Mouse (Mus musculus) spleen, embryonic (tissue): ENCODE data around the gene Ralb.

Source experiments
- CTCF ChIA-PET: fragments of 350-600 bp; sonication (Branson Sonifier 250); formaldehyde crosslinking; loops from one replicate; lab custom pipeline; 2022; lab: Charles Lee

Ralb gene

GRCm38 (mm10) chr1:119504260-119505062 lies at the start of gene Ralb:
Ralb (minus strand) TSS chr1:119504794.
- CTCF ChIA-PET, result interaction anchor here (0.6 kb wide), 1 partner anchor 143 kb away, joined by 5 read pairs; no protein-coding TSS in a partner anchor

GRCm38 (mm10) chr1:119551651-119552050 lies 47.1 kb upstream of the Ralb start:
- CTCF ChIA-PET, result interaction anchor here (0.6 kb wide), 1 partner anchor 97 kb away, joined by 3 read pairs; the partner anchor contains the start of gene Epb41l5

GRCm38 (mm10) chr1:119550064-119550463 lies 45.5 kb upstream of the Ralb start:
- CTCF ChIA-PET, result interaction anchor here (0.9 kb wide), 1 partner anchor 125 kb away, joined by 3 read pairs; no protein-coding TSS in a partner anchor

GRCm38 (mm10) chr1:119549327-119549689 lies 44.7 kb upstream of the Ralb start:
- CTCF ChIA-PET, result no interaction called here

GRCm38 (mm10) chr1:119548668-119549326 lies 44.2 kb upstream of the Ralb start:
- CTCF ChIA-PET, result interaction anchor here (0.5 to 0.7 kb wide), 2 partner anchors 144 to 349 kb away, joined by 3 to 21 read pairs; no protein-coding TSS in a partner anchor

GRCm38 (mm10) chr1:119546490-119546889 lies 41.9 kb upstream of the Ralb start:
- CTCF ChIA-PET, result no interaction called here

GRCm38 (mm10) chr1:119545671-119546070 lies 41.1 kb upstream of the Ralb start:
- CTCF ChIA-PET, result interaction anchor here (0.5 kb wide), 1 partner anchor 67 kb away, joined by 9 read pairs; no protein-coding TSS in a partner anchor

GRCm38 (mm10) chr1:119545164-119545563 lies 40.6 kb upstream of the Ralb start:
- CTCF ChIA-PET, result interaction anchor here (0.5 kb wide), 1 partner anchor 68 kb away, joined by 9 read pairs; no protein-coding TSS in a partner anchor

- CTCF ChIA-PET, result no interaction called here
Measured at GRCm38 (mm10) chr1:119544611-119545155, 40.1 kb upstream of the Ralb start.

GRCm38 (mm10) chr1:119543316-119543715 lies 38.7 kb upstream of the Ralb start:
- CTCF ChIA-PET, result no interaction called here

GRCm38 (mm10) chr1:119541570-119541969 lies 37.0 kb upstream of the Ralb start:
- CTCF ChIA-PET, result no interaction called here

GRCm38 (mm10) chr1:119540836-119541557 lies 36.4 kb upstream of the Ralb start:
- CTCF ChIA-PET, result no interaction called here

GRCm38 (mm10) chr1:119539252-119539651 lies 34.7 kb upstream of the Ralb start:
- CTCF ChIA-PET, result interaction anchor here (0.8 kb wide), 1 partner anchor 1117 kb away, joined by 3 read pairs; no protein-coding TSS in a partner anchor

GRCm38 (mm10) chr1:119537651-119538050 lies 33.1 kb upstream of the Ralb start:
- CTCF ChIA-PET, result no interaction called here

GRCm38 (mm10) chr1:119536122-119536521 lies 31.5 kb upstream of the Ralb start:
- CTCF ChIA-PET, result no interaction called here

- CTCF ChIA-PET, result interaction anchor here (1.0 kb wide), 1 partner anchor 9 kb away, joined by 10 read pairs; the partner anchor contains the start of gene Tmem185b
Measured at GRCm38 (mm10) chr1:119534341-119534740, 29.7 kb upstream of the Ralb start.

GRCm38 (mm10) chr1:119533093-119533805 lies 28.7 kb upstream of the Ralb start:
- CTCF ChIA-PET, result no interaction called here

- CTCF ChIA-PET, result no interaction called here
Measured at GRCm38 (mm10) chr1:119532165-119532564, 27.6 kb upstream of the Ralb start.

- CTCF ChIA-PET, result no interaction called here
Measured at GRCm38 (mm10) chr1:119530941-119531340, 26.3 kb upstream of the Ralb start.
